Mouse (Mus musculus): ENCODE measurements around the gene Mavs. TPM values are rescaled to one million over a fixed set of nuclear protein-coding genes. Genes with fewer than 3 reads are reported as not detected.

Gene Mavs
- polyA plus RNA-seq, 1 experiment, result 47.2 TPM

DNA sequence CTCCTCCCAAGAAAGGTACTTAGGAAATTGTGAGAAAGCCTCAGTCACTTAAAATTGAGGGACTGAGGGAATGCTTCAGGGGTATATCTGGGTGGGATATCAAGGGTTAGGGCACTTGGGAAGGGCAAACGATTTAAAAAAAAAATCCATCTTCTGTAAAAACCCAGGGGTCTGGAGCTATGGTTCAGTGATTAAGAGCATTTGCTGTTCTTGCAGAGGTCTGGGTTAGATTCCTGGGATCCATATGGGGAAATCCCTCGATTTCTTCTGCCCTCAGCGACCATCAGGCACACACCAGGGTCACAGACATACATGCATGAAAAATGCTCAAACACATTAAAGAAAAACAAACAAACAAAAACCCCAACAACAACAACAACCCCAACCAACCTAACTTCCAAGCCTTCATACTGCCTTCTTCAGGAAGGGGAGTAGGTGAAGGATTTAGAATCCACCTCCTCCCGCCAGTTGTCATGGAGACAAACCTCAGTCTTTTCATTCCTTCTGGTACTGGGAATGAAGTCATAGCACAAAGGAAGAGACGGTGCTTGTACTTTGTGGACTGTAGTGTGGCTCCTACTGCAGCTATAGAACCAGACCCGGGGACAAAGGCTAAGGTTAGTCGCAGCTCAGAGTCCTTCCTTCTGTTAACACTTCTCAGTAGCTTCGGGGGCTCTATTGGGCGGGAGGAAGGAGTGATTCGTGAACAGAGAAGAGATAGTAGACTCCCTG, 27.8 kb downstream of the Mavs start:
- no peak for DNase-seq (ENCODE audit: low spot score)

DNA sequence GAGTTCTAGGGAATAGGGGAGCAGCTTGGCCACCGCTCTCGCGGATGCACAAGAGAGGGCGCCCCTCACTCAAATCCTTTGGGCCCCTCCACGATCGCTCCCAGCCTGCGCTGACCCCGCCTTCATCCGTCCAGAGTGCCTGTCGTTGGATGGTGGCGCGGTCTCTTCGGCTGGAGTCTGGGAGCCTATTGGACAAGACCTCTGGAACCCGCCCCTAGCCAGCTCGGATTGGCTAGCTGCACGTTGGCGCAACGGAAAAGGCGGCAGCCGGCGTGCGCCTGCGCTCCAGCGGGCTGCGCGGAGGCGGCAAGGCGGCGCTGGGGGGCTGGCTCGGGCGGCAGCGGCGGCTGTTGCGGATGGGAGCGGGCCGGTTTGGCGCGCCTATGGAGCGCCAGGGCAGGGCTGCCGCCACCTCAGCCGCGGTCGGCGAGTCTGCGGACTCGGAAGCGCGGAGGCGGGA, 28.4 kb downstream of the Mavs start, which contains the start of gene Pank2:
Gene Pank2 (plus strand): TSS at position 283 of the 460 bp plus-strand sequence.
- peak; percentile 97 for DNase-seq (ENCODE audit: low spot score)

DNA sequence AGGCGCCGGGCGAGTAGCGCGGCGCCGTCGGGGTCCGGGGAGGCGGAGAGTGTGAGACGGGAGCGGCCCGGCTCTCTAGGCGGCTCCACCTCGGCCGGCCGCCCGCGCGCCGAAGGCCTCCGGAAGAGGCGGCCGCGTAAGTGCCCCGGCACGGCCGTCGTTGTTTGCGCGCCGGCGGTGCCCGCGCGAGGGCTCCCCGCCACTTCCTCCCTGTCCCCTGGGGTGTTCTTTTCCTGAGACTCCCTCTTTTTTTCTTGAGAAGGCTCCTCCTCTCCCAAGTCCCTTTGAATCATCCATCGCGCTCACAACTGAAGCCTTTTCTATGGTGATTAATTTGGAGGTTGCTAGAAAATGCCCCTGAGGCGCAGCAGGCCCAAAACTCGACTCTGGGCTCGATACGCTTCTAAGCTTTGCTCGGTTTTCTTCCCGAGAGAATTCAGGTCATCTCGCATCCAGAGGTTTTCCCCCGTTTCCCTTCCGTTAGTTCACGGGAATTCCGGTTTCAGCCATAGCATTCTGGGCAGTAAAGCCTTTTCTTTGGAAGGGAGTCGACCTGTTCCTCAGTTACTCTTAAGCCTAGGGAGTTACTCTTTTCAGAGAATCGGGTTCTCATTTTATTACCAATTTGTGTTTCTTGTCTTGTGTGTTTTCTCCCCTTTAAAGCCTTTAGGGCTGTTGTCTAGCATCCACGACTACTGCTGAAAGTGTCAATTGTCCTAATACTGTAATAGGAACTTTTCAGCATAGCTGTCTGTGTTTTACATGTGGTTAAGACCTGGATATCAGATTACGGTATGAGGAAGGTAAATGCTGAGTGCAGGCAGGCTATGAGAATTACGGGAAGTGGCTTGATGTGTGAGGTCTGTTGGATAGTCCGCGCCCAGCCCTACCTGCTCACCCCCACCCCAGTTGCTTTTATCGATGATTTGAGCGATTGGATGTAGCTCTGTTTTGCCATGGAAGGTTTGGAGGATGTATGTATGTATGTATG, 29.1 kb downstream of the Mavs start:
- DNase-seq (ENCODE audit: low spot score), result no peak

DNA sequence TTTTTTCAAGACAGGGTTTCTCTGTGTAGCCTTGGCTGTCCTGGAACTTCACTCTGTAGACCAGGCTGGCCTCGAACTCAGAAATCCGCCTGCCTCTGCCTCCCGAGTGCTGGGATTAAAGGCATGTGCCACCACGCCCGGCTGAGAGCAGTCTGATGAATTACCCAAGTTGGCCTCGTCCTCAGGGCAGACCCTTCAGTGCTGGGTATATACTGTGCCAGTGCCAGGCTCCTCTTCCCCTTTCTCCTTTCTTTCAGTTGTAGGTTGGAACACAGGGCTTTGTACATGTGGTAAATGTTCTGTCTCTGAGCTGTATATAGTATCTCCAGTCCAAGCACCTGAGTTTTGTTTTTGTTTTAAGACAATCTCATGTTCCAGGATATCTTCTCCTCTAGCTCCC, 30.2 kb downstream of the Mavs start:
- no peak for DNase-seq (ENCODE audit: low spot score)

DNA sequence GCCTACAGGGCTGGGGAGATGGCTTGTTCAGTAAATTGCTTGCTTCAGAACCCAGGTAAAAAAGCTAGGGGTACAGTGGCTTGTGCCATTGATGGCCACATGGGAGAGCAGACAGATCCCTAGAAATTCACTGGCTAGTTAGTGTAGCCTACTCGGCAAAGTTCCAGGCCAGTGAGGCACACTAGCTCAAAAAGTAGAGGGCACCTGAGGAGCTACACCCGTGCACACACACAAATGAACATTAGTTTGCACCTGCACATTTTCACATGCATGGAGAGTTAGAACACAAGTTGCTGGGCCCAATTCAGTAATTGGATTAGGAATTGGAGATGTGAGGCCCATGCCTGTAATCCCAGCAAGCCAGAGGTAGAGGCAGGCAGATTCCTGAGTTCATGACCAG, 31.2 kb downstream of the Mavs start:
- DNase-seq (ENCODE audit: low spot score), result no peak

DNA sequence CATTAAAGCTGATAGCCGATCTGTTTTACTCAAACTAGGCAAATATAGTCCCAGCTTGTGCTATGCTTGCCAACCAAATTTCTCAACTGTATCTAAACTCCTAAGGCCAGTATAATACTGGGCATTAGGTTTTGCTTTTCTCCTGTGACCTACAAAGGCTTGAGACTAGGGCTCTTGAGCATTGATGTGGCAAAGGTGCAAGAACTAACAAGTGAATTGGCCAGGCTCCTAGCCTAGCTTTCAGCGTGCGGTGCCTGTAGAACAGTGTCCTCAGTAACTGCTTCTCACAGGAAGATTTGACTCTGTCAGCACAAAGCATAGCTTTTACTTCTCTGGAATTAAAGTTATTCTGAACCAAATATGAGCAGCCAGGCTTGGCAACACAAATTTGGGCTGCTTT, 41.6 kb downstream of the Mavs start:
- no peak for DNase-seq (ENCODE audit: low spot score)

DNA sequence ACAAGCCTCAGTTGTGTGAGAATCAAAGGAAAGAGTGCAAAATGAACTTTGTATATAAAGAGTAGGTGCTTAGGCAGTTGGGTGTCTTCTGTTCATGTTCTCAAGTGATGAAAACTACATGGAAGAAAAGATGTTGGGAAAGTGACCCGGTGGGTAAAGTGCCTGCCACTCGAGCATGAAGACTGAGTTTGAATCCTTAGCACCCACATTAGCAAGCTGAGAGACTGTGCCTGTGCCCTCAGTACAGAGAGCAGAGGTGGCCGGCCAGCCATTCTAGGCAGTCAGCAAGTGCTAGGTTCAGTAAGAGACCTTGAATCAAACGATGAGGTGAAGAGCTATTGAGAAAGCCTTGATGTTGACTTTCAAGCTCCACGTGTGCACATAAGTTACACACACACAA, 42.9 kb downstream of the Mavs start:
- DNase-seq (ENCODE audit: low spot score), result no peak

DNA sequence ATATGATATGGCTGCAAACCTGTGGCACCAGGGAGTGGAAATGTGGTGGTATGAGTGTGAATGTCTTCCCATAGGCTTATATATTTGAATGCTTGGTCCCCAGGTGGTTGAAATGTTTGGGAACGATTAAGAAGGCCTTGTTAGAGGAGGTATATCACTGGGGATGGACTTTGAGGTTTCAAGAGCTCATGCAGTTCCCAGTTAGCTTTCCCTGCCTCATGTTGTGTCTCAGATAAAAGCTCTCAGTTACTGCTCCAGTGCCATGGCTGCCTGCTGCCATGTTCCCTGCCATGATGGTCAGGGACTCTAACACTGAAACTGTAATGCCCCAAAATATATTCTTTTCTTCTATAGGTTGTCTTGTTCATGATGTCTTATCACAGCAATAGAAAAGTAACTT, 47.7 kb downstream of the Mavs start:
- no peak for DNase-seq (ENCODE audit: low spot score)

DNA sequence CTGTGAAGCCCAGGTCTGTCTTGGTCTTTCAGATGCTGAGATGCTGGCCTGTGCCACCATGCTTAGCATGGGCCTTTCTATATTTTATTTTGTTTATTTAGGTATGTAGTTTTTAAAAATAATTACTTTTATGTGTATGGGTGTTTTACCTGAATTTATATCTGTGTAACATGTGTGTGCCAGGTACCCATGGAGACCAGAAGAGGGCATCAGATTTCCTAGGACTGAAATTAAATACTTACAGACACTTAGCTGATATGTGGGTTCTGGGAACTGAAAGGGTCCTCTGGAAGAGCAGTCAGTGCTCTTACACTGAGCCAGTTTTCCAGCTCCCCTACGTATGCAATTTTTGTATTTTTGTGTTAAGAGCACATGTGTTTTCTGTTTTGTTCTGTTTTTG, 52.4 kb downstream of the Mavs start:
- no peak for DNase-seq (ENCODE audit: low spot score)

DNA sequence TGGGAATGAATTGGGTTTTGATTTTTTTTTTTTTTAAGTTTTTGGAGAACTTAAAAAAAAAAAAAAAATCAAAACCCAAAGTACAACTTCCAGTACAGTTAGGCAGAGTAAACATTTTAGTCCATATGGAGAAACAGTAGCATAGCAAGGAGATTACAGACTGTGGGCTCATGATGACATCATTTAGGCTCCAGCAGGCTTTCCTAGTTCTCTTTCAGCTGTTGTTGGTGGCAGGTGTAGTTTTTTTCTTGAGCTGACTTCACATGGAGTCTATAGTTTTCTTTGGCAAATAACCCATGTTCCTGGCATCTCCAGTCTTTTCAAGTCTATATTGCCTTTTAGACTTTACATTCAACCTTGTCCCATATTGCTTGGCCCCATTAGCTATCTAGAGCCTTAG, 56.8 kb downstream of the Mavs start:
- DNase-seq (ENCODE audit: low spot score), result no peak

DNA sequence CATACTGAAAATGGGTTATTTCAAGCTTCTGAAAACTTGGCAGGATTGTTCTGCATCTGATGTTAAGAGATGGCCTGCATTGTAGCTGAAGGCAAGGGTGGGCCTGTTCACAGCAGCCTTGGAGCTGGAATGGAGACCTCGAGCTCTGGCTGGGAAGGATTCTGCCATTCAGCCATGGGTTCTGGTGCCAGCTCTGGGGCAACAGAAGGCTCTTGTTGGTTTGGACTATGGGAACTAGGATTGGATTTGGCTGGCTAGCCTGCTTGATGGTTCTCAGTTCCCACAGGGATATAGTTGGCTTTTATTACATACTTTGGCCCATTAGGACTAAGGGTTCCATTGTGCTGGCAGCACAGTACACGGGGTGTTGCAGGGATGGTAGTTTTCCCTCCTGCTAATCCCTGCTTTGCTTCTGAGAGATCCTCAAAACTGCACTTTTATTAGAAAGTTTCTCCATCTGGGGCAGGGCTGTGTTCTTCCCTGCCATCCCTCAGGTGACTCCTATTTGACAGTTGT, 62.9 kb downstream of the Mavs start:
- DNase-seq (ENCODE audit: low spot score), result no peak

Other genes with a start within 250 kb of the Mavs start
- gene Gfra4, start 191.0 kb upstream of the Mavs start, polyA plus RNA-seq (2012; rRNA removed), result 135 and 138 TPM in 2 replicates
- 256 and 287 TPM in 2 replicates for gene Adam33, start 170.2 kb upstream of the Mavs start, polyA plus RNA-seq (2012; rRNA removed)
- gene Siglec1, start 147.3 kb upstream of the Mavs start, polyA plus RNA-seq (2012; rRNA removed), result 7.6 and 8.7 TPM in 2 replicates
- gene Hspa12b, start 106.8 kb upstream of the Mavs start, polyA plus RNA-seq (2012; rRNA removed), result 33.1 and 34.8 TPM in 2 replicates
- not detected in 2 replicates for gene Gm11037, start 100.6 kb upstream of the Mavs start, polyA plus RNA-seq (2012; rRNA removed)
- 51.9 and 54.5 TPM in 2 replicates for gene 1700037H04Rik, start 74.0 kb upstream of the Mavs start, polyA plus RNA-seq (2012; rRNA removed)
- 60.4 and 94.3 TPM in 2 replicates for gene Cenpb, start 54.0 kb upstream of the Mavs start, polyA plus RNA-seq (2012; rRNA removed)
- 38.9 and 39.3 TPM in 2 replicates for gene Cdc25b, start 47.1 kb upstream of the Mavs start, polyA plus RNA-seq (2012; rRNA removed)
- gene Spef1, start 46.8 kb upstream of the Mavs start, polyA plus RNA-seq (2012; rRNA removed), result 10.3 and 12.4 TPM in 2 replicates
- 40.0 and 44.7 TPM in 2 replicates for gene Ap5s1, start 27.0 kb upstream of the Mavs start, polyA plus RNA-seq (2012; rRNA removed)
- 27.0 and 33.0 TPM in 2 replicates for gene Pank2, start 28.4 kb downstream of the Mavs start, polyA plus RNA-seq (2012; rRNA removed)
- gene Rnf24, start 118.8 kb downstream of the Mavs start, polyA plus RNA-seq (2012; rRNA removed), result 5.4 and 6.2 TPM in 2 replicates

All from urinary bladder, adult 2 months (tissue).